Mouse (Mus musculus): ENCODE data around the gene Bex2.

GRCm38 (mm10) chrX:136060698-136061097 is 7.3 kb downstream of the Bex2 start:
- TF ChIP-seq POLR2A (IDR thresholded peaks at IDR 0.05; ENCODE audit: low read depth, low read length) (no peak), CTCF (IDR thresholded peaks at IDR 0.05; ENCODE audit: extremely low read depth, insufficient read depth, insufficient read length, insufficient replicate concordance) (no peak)
